Comparison of ENCODE assay signal across 10 mouse cellular contexts in genomic region chr4:100800730-100801442, GRCm38 (mm10). TPM values are rescaled to one million over a fixed set of nuclear protein-coding genes. Genes with fewer than 3 reads are reported as not detected.
DNase-seq lines count a peak whose midpoint lies in the region; ATAC-seq lines count a peak whose summit lies in the region.
"Had no signal": no experiment of that assay in that cellular context is flagged by ENCODE, and none has a peak within 500 bp of the region (broad histone marks: within the 10 kb centered on the region; RNA-seq: fewer than 3 reads in every experiment).

No protein-coding gene starts in this region.

- H3K4me3 ChIP-seq in hindbrain, embryonic 16.5 days (ENCODE audit: low read length): no peak overlapping the region
- no peak overlapping the region for H3K4me3 ChIP-seq in hindbrain, embryonic 11.5 days (ENCODE audit: low read depth, low read length)
- H3K4me3 ChIP-seq in lung, embryonic 15.5 days: peak overlapping the region; percentile 10; the same call in 1 of the 2 replicates
- H3K4me3 ChIP-seq: liver, embryonic 13.5 days had no signal

- peaks cover 14% of the 10 kb centered on the region for H3K4me1 ChIP-seq in hindbrain, embryonic 16.5 days (ENCODE audit: control insufficient read depth, insufficient read depth, low read depth, low read length)
- peaks cover 5% of the 10 kb centered on the region; the same call in 1 of the 2 replicates for H3K4me1 ChIP-seq in hindbrain, embryonic 11.5 days (replicated peaks; ENCODE audit: control insufficient read depth, insufficient read depth, low read length)
- H3K4me1 ChIP-seq in lung, embryonic 15.5 days: peaks cover 41% of the 10 kb centered on the region
- H3K4me1 ChIP-seq: liver, embryonic 13.5 days had no signal

- no peak overlapping the region for H3K9ac ChIP-seq in hindbrain, embryonic 16.5 days (ENCODE audit: low read depth, low read length)
- no peak overlapping the region for H3K9ac ChIP-seq in hindbrain, embryonic 11.5 days (ENCODE audit: low read depth, low read length)
- no peak overlapping the region for H3K9ac ChIP-seq in lung, embryonic 15.5 days
- H3K9ac ChIP-seq: liver, embryonic 13.5 days had no signal

- no peaks in the 10 kb centered on the region for H3K36me3 ChIP-seq in hindbrain, embryonic 16.5 days (ENCODE audit: control insufficient read depth, insufficient read depth, low read length)
- H3K36me3 ChIP-seq in hindbrain, embryonic 11.5 days (ENCODE audit: control insufficient read depth, insufficient read depth, low read length): no peaks in the 10 kb centered on the region
- H3K36me3 ChIP-seq in lung, embryonic 15.5 days: no peaks in the 10 kb centered on the region
- H3K36me3 ChIP-seq: G1E; liver, embryonic 13.5 days had no signal

- no peak overlapping the region for H3K4me2 ChIP-seq in hindbrain, embryonic 16.5 days (ENCODE audit: low read length)
- no peak overlapping the region for H3K4me2 ChIP-seq in hindbrain, embryonic 11.5 days (replicated peaks; ENCODE audit: low read depth, low read length)
- H3K4me2 ChIP-seq in lung, embryonic 15.5 days: peak overlapping the region; percentile 41
- H3K4me2 ChIP-seq: liver, embryonic 13.5 days had no signal

- WGBS in hindbrain, embryonic 16.5 days: 80% methylated on average over 14 of the region's 14 CpGs
- WGBS in hindbrain, embryonic 11.5 days: 91% methylated on average over 14 of the region's 14 CpGs
- 54% methylated on average over 14 of the region's 14 CpGs for WGBS in lung, embryonic 15.5 days

- no peaks in the 10 kb centered on the region for H3K9me3 ChIP-seq in hindbrain, embryonic 16.5 days (ENCODE audit: control insufficient read depth, low read length)
- no peaks in the 10 kb centered on the region for H3K9me3 ChIP-seq in hindbrain, embryonic 11.5 days (ENCODE audit: control insufficient read depth, low read length)
- no peaks in the 10 kb centered on the region for H3K9me3 ChIP-seq in lung, embryonic 15.5 days
- H3K9me3 ChIP-seq: G1E; liver, embryonic 13.5 days had no signal

- H3K27ac ChIP-seq in hindbrain, embryonic 16.5 days (ENCODE audit: low read depth, low read length): no peak overlapping the region
- no peak overlapping the region for H3K27ac ChIP-seq in hindbrain, embryonic 11.5 days (ENCODE audit: low read depth, low read length)
- peak overlapping the region; percentile 83 for H3K27ac ChIP-seq in lung, embryonic 15.5 days
- H3K27ac ChIP-seq: liver, embryonic 13.5 days had no signal

- no peak for DNase-seq in hindbrain, embryonic 11.5 days (ENCODE audit: low spot score)
- DNase-seq in adrenal gland, postnatal 10 days: peak; percentile 63
- peak; percentile 11 to 55 for DNase-seq in adrenal gland, postnatal 36 days
- no peak for DNase-seq in embryo, embryonic 10.5 days (ENCODE audit: low spot score)
- no peak for DNase-seq in spleen, postnatal 10 days (ENCODE audit: low spot score in 2 of 2)
- DNase-seq: gastrocnemius, postnatal 25 days; liver, embryonic 13.5 days had no signal

- H3K27me3 ChIP-seq in hindbrain, embryonic 16.5 days (replicated peaks; ENCODE audit: control insufficient read depth, insufficient read depth, low read length): no peaks in the 10 kb centered on the region
- no peaks in the 10 kb centered on the region for H3K27me3 ChIP-seq in hindbrain, embryonic 11.5 days (ENCODE audit: control insufficient read depth, insufficient read depth, low read length)
- no peaks in the 10 kb centered on the region for H3K27me3 ChIP-seq in lung, embryonic 15.5 days
- H3K27me3 ChIP-seq: liver, embryonic 13.5 days had no signal

- ATAC-seq in hindbrain, embryonic 16.5 days: peak; percentile 43; the same call in 1 of the 2 replicates
- ATAC-seq in hindbrain, embryonic 11.5 days (ENCODE audit: low FRiP score): no peak
- ATAC-seq in lung, embryonic 15.5 days (ENCODE audit: borderline replicate concordance, extremely low read depth, low FRiP score, low TSS enrichment): peak; percentile 86

RNA-seq across cellular contexts. Expression of gene Cachd1, which starts 24.4 kb away (rescaled TPM):
- polyA plus RNA-seq in hindbrain, embryonic 16.5 days (2015; fragmentation: Nextera tagmentation; extraction: Ambion mirVana): 10.6 and 17.4 TPM in 2 replicates
- polyA plus RNA-seq in hindbrain, embryonic 11.5 days (2014; fragmentation: Nextera tagmentation; extraction: Ambion mirVana): 23.4 and 26.0 TPM in 2 replicates
- 1 to 10 TPM; 6.8 to 8.9 TPM for total RNA-seq in adrenal gland, postnatal 10 days (2021)
- total RNA-seq in adrenal gland, postnatal 36 days (2021): 10 to 100 TPM in 1 of 2 experiments, 1 to 10 TPM in 1; 8.6 to 12.1 TPM
- polyA plus RNA-seq in lung, embryonic 15.5 days (2015; fragmentation: Nextera tagmentation; extraction: Ambion mirVana): 16.1 and 19.1 TPM in 2 replicates

Comparison
In these comparisons a context has a peak if more than half of its experiments do, and no peak if none do; other contexts are left out.
1. DNase-seq: peak in adrenal gland, postnatal 10 days (single experiment) and adrenal gland, postnatal 36 days (2 of 2); none in hindbrain, embryonic 11.5 days (single experiment), embryo, embryonic 10.5 days (single experiment) and spleen, postnatal 10 days (0 of 2).